Mouse (Mus musculus) left cerebral cortex, adult 2 months (tissue): Measurements from ENCODE around the gene Rhbg. TPM values are rescaled to one million over a fixed set of nuclear protein-coding genes. Genes with fewer than 3 reads are reported as not detected.

ENCODE experiments used
- DNase-seq, 2 experiments: peaks; one replicate each; pipeline ENCODE4 v3.0.0; 2021 to 2022; ENCODE audit warnings: low spot score in 2 of 2, mixed read lengths in 1 of 2; ENCODE audit errors: extremely low spot score in 1 of 2
- H3K27ac ChIP-seq: fragments of 200-600 bp; 2 replicates; pipeline ENCODE4 v1.8.1; 2022
- H3K4me3 ChIP-seq: fragments of 200-600 bp; 2 replicates; pipeline ENCODE4 v1.8.1; 2022
- CTCF ChIP-seq: fragments of 200-600 bp; IDR thresholded peaks from 2 replicates; pipeline ENCODE4 v1.8.1; 2022; ENCODE audit warnings: antibody characterized with exemption, mild to moderate bottlenecking, moderate library complexity
- intact Hi-C: fragments of 180-260 bp; cut with DNase I; formaldehyde crosslinking; loops from one replicate; pipeline ENCODE4 v1.15.1; 2025
- total RNA-seq, 2 experiments: library from RNA; stranded (reverse); gene quantifications; 2 replicates each; pipeline ENCODE4 v1.2.3; 2021

Gene Rhbg
- total RNA-seq, 2 experiments from 2014 or later, result not detected

GRCm38 (mm10) chr3:88210918-88211317 is 43.6 kb downstream of the Rhbg start:
- intact Hi-C loops, result no loop called here
- H3K27ac ChIP-seq, result peak overlapping the region; percentile 93
- H3K4me3 ChIP-seq, result peak overlapping the region; percentile 71
- peak in 1 of 2 experiments; percentile 9 for DNase-seq
- TF ChIP-seq CTCF, result no peak

- Histone ChIP-seq H3K4me3 (peak overlapping the region; percentile 71), H3K27ac (peak overlapping the region; percentile 93)
- no peak for TF ChIP-seq CTCF
- intact Hi-C loops, result no loop called here
- peak in 1 of 2 experiments; percentile 10 for DNase-seq
Observed at GRCm38 (mm10) chr3:88210121-88210520, 44.4 kb downstream of the Rhbg start.

DNA sequence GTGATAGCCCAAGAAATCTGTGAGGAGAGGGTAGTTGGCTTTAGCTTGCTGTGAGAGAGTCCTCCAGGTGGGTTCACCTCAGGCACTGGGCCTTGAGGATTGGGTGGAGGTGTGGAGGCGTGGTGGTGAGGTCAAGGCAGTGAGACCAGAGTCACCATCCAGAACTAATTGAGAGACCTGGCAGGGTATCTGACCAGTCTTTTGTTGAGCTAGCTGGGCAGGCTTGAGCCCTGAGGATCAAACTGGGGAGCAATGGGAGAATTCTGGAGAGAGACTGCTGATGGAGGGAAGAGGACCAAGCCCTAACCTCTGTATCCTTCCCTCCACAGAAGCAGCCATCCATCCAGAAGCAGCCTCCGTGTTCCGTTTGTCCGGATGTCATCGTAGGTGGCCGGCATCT is 45.2 kb downstream of the Rhbg start:
- DNase-seq, result peak in 1 of 2 experiments; percentile 20
- peak overlapping the region; percentile 93 for H3K27ac ChIP-seq
- no peak for TF ChIP-seq CTCF
- H3K4me3 ChIP-seq, result peak overlapping the region; percentile 71
- intact Hi-C loops, result no loop called here

- Histone ChIP-seq H3K4me3 (peak overlapping the region; percentile 71), H3K27ac (peak overlapping the region; percentile 93)
- peak in 1 of 2 experiments; percentile 11 for DNase-seq
- intact Hi-C loops, result no loop called here
- TF ChIP-seq CTCF, result no peak
Observed at GRCm38 (mm10) chr3:88208226-88208720, 46.2 kb downstream of the Rhbg start.

DNA sequence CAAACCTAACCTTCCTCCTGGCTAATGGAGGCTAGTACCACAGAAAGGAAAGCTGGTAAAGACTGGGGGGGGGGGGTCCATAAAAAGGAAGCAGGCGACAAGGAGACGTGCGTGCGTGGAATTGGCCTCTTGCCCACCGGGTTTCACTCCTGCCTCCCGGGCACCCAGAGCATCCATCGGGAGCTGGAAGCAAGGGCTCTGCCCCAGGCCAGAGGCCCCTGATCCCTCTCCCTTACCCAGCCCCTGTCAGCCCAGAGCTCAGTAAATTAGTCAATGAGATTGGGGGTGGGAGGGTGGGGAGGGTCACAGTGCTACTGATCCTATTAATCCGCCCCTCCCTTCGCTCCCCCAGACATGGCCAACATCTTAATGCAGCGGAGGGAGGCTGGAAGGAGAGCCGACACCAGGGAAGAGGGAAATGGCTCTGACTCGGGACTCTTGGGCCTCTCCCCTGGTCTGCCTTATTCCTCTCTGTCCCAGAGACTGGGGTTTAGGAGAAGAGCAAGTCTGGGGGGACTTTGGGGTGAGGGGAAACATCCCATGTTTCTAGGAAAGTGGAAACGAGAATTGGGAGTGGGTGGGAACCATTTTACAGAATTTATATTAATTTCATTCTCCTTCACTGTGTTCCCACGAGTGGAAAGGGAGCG is 46.9 kb downstream of the Rhbg start:
- H3K27ac ChIP-seq, result peak overlapping the region; percentile 93
- no peak for DNase-seq
- intact Hi-C loops, result no loop called here
- peak overlapping the region; percentile 71 for H3K4me3 ChIP-seq
- no peak for TF ChIP-seq CTCF

GRCm38 (mm10) chr3:88206901-88207371 is 47.6 kb downstream of the Rhbg start:
- Histone ChIP-seq H3K27ac (peak overlapping the region; percentile 93), H3K4me3 (peak overlapping the region; percentile 71)
- TF ChIP-seq CTCF, result no peak
- peak; percentile 70 to 75 for DNase-seq
- intact Hi-C loops, result no loop called here

DNA sequence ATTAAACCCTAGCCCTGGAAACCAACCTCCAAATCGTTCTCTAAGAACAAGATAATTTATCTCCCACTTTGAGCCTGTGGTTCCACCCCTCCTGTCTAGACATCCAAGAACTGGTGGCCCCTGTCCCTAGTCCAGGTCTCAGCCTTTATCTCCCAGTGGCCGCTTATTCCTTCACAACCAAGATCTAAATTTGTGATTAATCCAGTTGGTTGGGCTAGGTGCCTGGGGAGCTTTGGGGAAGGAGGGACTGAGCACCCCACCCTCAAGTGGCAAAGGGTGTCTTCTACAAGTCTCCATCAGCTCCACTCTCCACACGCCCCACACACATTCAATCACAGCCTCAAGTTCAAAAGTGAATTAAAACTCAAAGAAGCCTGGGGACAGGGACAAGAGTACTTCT is 48.0 kb downstream of the Rhbg start:
- Histone ChIP-seq H3K27ac (peak overlapping the region; percentile 93), H3K4me3 (peak overlapping the region; percentile 71)
- DNase-seq, result no peak
- TF ChIP-seq CTCF, result no peak
- intact Hi-C loops, result no loop called here

DNA sequence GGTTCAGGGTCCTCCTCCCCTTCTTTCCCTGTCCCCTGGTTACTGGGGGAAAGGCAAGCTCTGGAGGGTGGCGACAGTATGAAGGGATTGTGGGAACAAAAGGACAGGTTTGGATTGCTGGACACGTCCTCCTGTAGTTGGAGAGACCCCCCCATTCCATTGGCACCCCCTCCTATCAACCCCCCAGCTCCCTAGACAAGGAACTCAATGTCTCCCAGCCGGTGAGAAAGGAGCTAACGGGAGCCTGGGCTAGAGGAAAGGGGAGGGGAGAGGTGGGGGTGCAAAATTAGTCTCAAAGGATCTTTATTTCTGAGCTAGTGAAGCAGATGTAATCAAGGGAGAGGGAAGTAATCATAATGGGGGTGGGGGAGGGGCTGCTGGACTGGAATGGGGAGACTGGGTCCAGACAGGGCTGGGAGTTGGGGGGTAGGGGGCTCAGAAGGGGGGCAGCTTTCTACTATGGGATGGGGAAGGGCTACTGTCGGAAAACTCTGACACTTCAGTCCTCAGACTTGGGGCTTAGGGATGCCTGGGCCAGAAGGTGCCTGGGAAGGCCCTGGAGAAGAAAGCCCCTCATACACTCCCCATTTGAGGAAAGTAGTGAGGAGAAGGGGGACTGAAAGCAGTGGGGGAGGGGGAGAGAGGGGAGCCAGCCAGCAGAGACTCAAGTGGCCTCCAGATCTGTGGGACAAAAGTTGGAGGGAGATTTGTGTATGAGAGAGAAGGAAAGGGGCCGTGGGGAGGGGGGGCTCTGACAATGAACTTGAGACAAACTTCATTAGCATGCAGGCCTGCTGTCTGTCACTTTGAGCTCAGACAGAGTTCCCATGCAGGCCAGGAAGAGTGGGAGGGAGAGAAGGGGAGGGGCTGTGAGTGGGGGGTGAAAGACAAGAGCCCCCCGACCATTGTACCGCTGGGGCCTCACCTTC is 48.7 kb downstream of the Rhbg start:
- TF ChIP-seq CTCF, result no peak
- no peak for DNase-seq
- Histone ChIP-seq H3K27ac (peak overlapping the region; percentile 93), H3K4me3 (peak overlapping the region; percentile 71)
- intact Hi-C loops, result loop anchor here (1.0 kb wide), 2 partner anchors 16 to 26 kb away; no protein-coding TSS in a partner anchor

DNA sequence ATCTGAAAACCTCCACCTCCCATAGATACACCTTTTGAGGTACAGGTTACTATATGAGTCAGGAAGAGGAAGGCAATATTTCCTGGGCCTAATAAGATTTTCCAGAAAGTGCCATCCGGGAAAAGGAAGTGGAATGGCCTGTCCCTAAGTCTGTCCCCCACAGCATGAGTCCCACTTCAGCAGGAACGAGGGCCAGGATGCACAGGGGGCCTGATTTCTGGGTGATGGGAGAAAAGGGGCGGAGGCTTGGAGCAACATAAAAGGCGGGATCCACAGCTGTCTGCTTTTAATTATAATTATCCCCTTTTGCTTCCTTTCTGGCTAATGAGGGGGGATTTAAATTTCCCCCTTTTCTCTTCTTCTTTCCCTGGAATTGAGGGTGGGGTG is 49.3 kb downstream of the Rhbg start:
- intact Hi-C loops, result loop anchor here (1.0 kb wide), 2 partner anchors 17 to 27 kb away; no protein-coding TSS in a partner anchor
- Histone ChIP-seq H3K4me3 (no peak overlapping the region), H3K27ac (peak overlapping the region; percentile 93)
- no peak for DNase-seq
- TF ChIP-seq CTCF, result no peak

DNA sequence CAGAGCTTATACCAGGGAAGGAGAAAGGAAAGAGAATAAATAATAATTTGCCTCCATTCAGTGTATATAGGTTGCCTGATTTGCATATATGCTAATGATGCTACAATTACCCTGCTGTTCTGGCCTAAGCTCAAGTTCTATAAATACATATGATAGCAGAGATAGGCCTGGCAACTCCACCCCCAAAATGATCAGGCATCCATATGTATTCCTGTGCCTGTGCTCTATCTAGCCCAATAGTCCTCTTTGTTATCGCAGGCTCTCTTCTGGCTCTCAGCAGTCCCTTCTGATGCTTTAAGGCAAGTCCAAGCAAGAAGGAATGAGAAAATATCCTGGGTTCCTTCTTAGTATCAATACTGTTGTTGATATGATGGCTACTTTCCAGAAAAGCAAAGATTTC is 49.8 kb downstream of the Rhbg start:
- DNase-seq, result no peak
- H3K27ac ChIP-seq, result peak overlapping the region; percentile 93
- intact Hi-C loops, result loop anchor here (1.0 kb wide), 2 partner anchors 18 to 28 kb away; no protein-coding TSS in a partner anchor
- no peak for TF ChIP-seq CTCF
- H3K4me3 ChIP-seq, result no peak overlapping the region

GRCm38 (mm10) chr3:88203999-88204700 is 50.4 kb downstream of the Rhbg start:
- intact Hi-C loops, result no loop called here
- Histone ChIP-seq H3K27ac (peak overlapping the region; percentile 93), H3K4me3 (no peak overlapping the region)
- DNase-seq, result no peak
- no peak for TF ChIP-seq CTCF
